Mouse (Mus musculus) liver, adult 2 months (tissue): ENCODE data around the gene Neurog1.

Source experiments
- CTCF ChIP-seq: fragments of 200-500 bp; IDR thresholded peaks from 2 replicates; pipeline ENCODE4 v1.5.1; 2011; ENCODE audit warnings: low read depth, low read length, control low read depth
- POLR2A ChIP-seq: fragments of 200-500 bp; IDR thresholded peaks from 2 replicates; pipeline ENCODE4 v1.6.1; 2011; ENCODE audit warnings: low read length, control low read depth; ENCODE audit not compliant: insufficient read depth; ENCODE audit errors: extremely low read depth

DNA sequence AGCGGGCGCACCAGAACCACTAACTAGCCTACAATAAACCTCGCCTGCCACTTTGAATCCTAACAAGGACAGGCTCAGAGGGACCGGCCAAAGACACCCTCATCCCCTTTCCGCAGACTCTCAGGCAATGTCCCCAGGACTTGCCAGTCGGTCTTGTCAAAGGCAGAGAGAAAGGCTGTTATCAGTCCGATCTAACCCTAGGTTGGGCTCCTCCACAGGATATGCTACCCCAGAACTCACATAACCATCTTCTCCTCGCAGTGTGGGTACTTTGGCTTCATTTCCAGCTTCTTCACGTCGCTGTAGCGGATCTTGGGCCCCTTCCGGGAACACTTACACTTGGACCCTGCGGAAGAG lies 43.6 kb upstream of the Neurog1 start:
- TF ChIP-seq POLR2A (no peak), CTCF (no peak)
